ENCODE assay signal across 8 mouse cellular contexts in genomic region chr9:74530317-74530716, GRCm38 (mm10).
DNase-seq lines count a peak whose midpoint lies in the region; ATAC-seq and TF ChIP-seq lines count a peak whose summit lies in the region.

No protein-coding gene starts in this region.

- 5% methylated on average over 10 of the region's 10 CpGs for WGBS in cerebellum, adult 2 months

- TF ChIP-seq POLR2A in cerebellum, adult 2 months (IDR thresholded peaks at IDR 0.05; ENCODE audit: borderline replicate concordance, insufficient read depth, low read length) = no peak

- DNase-seq in thymus, postnatal 14 days = peak; percentile 11
- DNase-seq in thymus, postnatal 0 days (ENCODE audit: low spot score) = no peak
- peak; percentile 44 to 58 for DNase-seq in cerebellum, adult 2 months
- DNase-seq in layer of hippocampus, postnatal 14 days (ENCODE audit: low spot score in 2 of 2) = peak; percentile 74 to 78
- DNase-seq in right cerebral cortex, postnatal 4 days = peak; percentile 87
- no peak for DNase-seq in B cell, adult 2 months

- H3K27me3 ChIP-seq in cerebellum, adult 2 months (ENCODE audit: control insufficient read depth, insufficient read depth, low read length) = no peaks in the 10 kb centered on the region

- peak; percentile 89 for ATAC-seq in frontal cortex, adult (ENCODE audit: low TSS enrichment)
- ATAC-seq in megakaryocyte, adult 5-6 weeks (ENCODE audit: poor library complexity, severe bottlenecking) = 0 out of 2 replicates have a peak, but pooled peaks have one; percentile 21

- no peak overlapping the region for H3K27ac ChIP-seq in cerebellum, adult 2 months (ENCODE audit: insufficient read depth, low read length)

- TF ChIP-seq CTCF in cerebellum, adult 2 months (IDR thresholded peaks at IDR 0.05; ENCODE audit: borderline replicate concordance, insufficient read depth, low read depth, low read length) = peak; percentile 90

- H3K4me1 ChIP-seq in cerebellum, adult 2 months (ENCODE audit: control insufficient read depth, insufficient read depth, low read length) = no peaks in the 10 kb centered on the region

- H3K4me3 ChIP-seq in cerebellum, adult 2 months (replicated peaks; ENCODE audit: insufficient read depth, low read depth, low read length) = no peak overlapping the region

Comparison
In these comparisons a context has a peak if more than half of its experiments do, and no peak if none do; other contexts are left out.
1. DNase-seq: peak in thymus, postnatal 14 days (single experiment), cerebellum, adult 2 months (2 of 2), layer of hippocampus, postnatal 14 days (2 of 2) and right cerebral cortex, postnatal 4 days (single experiment); none in thymus, postnatal 0 days (single experiment) and B cell, adult 2 months (0 of 2).